Mouse (Mus musculus): ENCODE results near the gene Oscp1.

GRCm38 (mm10) chr4:126110374-126111152, 52.2 kb downstream of the Oscp1 start:
- TF ChIP-seq EP300 (IDR thresholded peaks at IDR 0.05) (peak; percentile 78), CTCF (IDR thresholded peaks at IDR 0.05) (peak; percentile 63)
